Mouse (Mus musculus) layer of hippocampus, adult 9-11 months (tissue): ENCODE measurements around the gene Polr1d.

Source experiments
- DNase-seq: peaks from one replicate; pipeline ENCODE4 v3.0.0; 2022

The Polr1d gene

DNA sequence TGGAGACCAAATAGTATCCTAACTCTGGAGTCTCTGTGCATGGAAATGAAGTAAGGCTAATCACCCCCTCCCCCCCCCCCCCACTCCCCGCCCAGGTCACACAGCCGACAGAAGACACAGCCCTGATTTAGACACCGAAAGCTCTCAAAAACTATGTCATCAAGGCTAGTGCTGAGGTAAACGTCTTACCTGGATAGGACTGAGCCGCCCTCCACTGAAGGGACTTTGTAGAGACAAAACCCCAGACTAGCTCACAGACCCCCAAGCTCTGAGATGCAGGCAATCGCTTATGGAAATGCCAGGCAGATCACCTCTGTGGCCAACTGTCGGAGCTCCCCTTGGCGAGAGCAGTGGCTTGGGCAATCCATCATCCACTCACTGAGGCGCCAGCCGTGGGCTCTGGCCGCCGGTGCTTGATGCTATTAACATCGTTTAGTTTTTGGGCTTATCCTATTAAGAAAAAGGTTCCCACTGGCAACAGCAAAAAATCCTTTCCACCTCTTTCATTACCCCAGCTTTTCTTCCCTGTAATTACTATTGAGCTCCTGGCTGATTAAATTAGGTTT is 78.0 kb downstream of the Polr1d start:
- no peak for DNase-seq

DNA sequence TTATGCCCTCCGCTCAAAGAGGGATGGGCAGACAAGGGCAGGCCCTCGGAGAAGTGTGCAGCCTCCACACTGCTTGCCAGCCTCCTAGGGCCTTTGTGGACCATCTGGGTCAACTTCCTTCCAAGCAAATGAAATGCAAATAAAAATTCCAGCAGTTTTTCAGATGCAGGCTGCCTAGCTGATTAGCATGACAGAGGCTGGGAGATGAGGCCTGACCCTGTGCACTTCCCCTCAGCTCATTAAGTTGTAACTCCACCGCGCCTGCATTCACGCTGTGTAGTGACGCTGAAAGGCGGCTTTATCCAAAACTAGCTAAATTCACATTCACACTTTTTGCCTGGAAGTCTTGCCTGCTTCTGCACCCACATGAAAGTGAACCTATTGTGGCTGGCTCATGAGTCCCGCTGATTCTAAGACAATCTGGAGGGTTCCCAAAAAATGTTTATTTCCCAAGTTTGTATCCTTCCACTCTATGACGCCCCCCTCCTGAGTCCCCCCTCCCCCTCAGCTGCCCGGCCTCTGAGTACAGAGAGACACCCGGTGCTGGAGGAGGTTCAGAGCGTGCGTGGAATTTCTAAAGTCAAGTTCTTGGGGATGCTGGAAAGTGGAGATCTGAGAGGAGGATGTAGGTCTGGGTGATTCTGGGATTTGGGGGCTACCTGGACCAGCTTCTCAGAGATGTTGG is 78.7 kb downstream of the Polr1d start:
- DNase-seq, result peak; percentile 8

DNA sequence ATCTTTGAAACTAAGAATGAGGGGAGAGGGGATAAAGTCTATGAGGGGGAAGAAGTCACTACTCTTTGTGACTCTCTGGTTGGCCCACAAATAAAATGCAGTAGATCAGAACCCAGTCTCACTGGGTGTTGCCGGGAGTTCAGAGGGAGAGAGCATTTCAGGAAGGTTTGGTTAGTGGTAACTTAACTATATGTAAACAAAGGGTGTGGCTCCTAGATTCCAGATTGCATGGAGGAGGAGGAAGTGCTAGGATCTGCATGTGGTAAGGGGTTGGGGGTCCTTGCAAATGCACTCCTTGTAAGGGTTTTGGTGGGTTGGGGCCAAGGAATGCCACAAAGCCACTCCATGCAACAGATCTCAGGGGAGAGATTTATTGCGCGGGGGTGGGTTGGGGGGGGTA is 79.5 kb downstream of the Polr1d start:
- no peak for DNase-seq

DNA sequence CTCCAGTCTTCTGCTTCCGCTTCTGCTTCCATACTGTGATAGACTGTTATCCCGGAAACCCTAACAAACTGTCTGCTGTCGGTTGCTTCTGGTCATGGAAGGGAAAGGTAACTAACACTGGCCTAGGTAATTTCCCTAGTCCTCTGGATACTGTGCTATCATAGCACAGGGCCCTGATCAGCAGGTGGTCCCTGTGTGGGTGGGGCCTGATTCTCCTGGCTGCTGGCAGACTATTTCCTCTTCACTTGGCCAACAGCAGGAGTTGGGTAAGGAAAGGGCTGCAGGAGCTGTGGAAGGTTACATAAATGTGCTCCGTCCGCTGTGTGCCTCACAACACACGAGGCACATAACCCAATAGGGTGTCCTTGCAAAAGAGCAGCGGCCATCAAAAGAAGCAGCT is 80.6 kb downstream of the Polr1d start:
- DNase-seq, result no peak

DNA sequence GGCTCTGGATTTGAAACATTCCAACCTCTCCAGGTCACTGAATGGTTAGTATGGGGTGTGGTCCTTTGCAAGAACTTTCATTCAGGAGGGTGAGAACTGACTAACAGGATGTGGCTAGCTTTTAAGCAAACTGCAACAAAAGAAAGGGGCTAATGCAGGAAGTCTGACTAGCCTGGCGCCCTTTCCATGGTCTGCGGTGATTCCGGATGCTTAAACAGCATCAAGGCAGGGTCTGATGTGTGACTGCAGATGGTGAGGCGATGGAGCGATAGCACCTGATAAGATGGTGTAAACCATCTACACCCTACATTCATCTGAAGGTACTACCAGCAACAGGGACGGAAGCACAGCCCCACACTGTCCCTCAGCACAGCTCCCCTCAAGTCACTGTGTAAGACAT is 82.5 kb downstream of the Polr1d start:
- no peak for DNase-seq

DNA sequence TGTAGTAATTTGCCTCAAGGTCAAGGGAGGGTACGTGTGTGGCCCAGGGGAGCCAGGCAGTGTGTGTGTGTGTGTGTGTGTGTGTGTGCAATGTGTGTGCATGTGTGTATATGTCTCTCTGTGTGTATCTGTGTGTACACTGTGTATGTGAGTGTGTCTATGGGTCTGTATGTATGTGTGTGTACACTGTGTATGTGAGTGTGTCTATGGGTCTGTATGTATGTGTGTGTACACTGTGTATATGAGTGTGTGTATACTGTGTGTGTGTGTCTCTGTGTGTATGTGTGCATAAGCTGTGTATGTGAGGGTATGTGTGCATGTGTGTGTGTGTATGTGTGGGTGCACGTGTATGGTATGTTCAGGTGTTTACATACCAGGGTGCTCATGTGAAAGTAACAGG is 82.9 kb downstream of the Polr1d start:
- no peak for DNase-seq
